Mouse (Mus musculus): ENCODE data around the gene Itpripl2. TPM values are rescaled to one million over a fixed set of nuclear protein-coding genes. Genes with fewer than 3 reads are reported as not detected.

The Itpripl2 gene
- polyA plus RNA-seq, 1 experiment = 0.57 TPM

DNA sequence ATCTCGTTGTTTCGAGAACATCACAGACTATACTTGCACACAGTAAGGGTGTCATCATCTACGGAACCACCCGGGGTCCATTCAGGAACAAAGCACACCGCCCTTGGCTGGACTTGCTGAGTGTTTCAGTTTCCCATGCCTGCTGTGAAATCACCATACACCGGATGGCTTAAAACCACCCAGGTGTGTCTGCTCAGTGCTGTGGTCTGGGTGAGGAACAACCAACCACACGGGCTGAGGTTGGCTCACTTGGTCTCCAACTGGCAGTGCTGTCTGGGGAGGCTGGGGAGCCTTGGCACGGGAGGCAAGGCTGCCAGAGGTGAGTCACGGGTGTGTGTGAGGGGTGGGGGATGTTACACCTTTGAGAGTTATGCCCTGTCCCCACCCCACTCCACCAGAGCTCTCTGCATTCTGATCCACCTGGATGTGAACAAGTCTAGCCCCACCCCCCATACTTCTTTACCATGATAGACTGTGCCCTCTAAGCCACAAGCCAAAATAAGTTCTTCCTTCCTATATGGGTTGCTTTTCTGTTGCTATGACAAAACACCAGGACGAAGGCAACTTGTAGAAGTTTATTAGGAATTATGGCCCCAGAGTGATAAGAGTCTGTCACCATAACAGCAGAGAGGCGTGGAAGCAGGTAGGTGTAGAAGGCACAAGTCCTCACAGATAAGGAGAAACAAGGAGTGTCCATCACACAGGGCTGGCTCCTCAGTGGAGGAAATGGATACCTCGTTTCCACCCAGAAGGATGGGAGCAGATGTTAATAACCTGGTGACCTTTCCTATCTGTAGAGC lies 7.4 kb upstream of the Itpripl2 start:
- no peak for TF ChIP-seq POLR2A (IDR thresholded peaks at IDR 0.05; ENCODE audit: control insufficient read depth, low read depth, low read length)
- TF ChIP-seq CTCF (IDR thresholded peaks at IDR 0.05; ENCODE audit: control insufficient read depth, insufficient read depth, insufficient replicate concordance, low read depth, low read length) = no peak
- H3K4me1 ChIP-seq (ENCODE audit: control insufficient read depth, insufficient read depth, low read length) = peaks cover 7% of the 10 kb centered on the region
- H3K36me3 ChIP-seq (ENCODE audit: control insufficient read depth, insufficient read depth, low read length) = no peaks in the 10 kb centered on the region
- H3K4me3 ChIP-seq (ENCODE audit: control insufficient read depth, low read depth, low read length) = no peak overlapping the region
- no peak overlapping the region for H3K27ac ChIP-seq (ENCODE audit: control insufficient read depth, insufficient read depth, low read depth, low read length)
- no peaks in the 10 kb centered on the region for H3K27me3 ChIP-seq (ENCODE audit: control insufficient read depth, insufficient read depth, low read length)

- no peak overlapping the region for H3K27ac ChIP-seq (ENCODE audit: control insufficient read depth, insufficient read depth, low read depth, low read length)
- H3K36me3 ChIP-seq (ENCODE audit: control insufficient read depth, insufficient read depth, low read length) = no peaks in the 10 kb centered on the region
- H3K4me1 ChIP-seq (ENCODE audit: control insufficient read depth, insufficient read depth, low read length) = peaks cover 15% of the 10 kb centered on the region
- TF ChIP-seq POLR2A (IDR thresholded peaks at IDR 0.05; ENCODE audit: control insufficient read depth, low read depth, low read length) = no peak
- TF ChIP-seq CTCF (IDR thresholded peaks at IDR 0.05; ENCODE audit: control insufficient read depth, insufficient read depth, insufficient replicate concordance, low read depth, low read length) = no peak
- no peak overlapping the region for H3K4me3 ChIP-seq (ENCODE audit: control insufficient read depth, low read depth, low read length)
- H3K27me3 ChIP-seq (ENCODE audit: control insufficient read depth, insufficient read depth, low read length) = peaks cover 3% of the 10 kb centered on the region; the same call in 1 of the 2 replicates
Observed at GRCm38 (mm10) chr7:118494892-118495579, 3.3 kb upstream of the Itpripl2 start.

DNA sequence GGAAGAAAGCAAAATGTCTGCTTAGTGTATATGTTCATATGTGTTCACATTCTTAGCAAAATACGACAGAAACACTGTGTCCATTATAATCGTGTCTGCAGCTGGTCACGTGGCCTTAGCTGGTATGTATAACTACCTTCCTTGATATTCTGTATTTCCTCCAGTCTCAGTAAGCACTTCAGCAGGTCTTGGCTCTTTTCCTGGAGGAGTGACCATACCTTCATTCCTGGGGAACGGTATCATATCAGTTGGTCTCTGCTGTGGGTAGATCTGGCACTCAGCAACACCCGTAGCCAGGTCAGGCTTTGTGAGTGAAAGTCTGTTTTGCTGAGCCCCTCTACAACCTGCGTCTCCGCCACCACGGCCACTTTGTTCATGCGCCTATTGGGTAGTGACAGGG lies 2.1 kb upstream of the Itpripl2 start:
- H3K27me3 ChIP-seq (ENCODE audit: control insufficient read depth, insufficient read depth, low read length) = peaks cover 3% of the 10 kb centered on the region; the same call in 1 of the 2 replicates
- no peak overlapping the region for H3K4me3 ChIP-seq (ENCODE audit: control insufficient read depth, low read depth, low read length)
- TF ChIP-seq POLR2A (IDR thresholded peaks at IDR 0.05; ENCODE audit: control insufficient read depth, low read depth, low read length) (no peak), CTCF (IDR thresholded peaks at IDR 0.05; ENCODE audit: control insufficient read depth, insufficient read depth, insufficient replicate concordance, low read depth, low read length) (no peak)
- peaks cover 19% of the 10 kb centered on the region for H3K4me1 ChIP-seq (ENCODE audit: control insufficient read depth, insufficient read depth, low read length)
- no peak overlapping the region for H3K27ac ChIP-seq (ENCODE audit: control insufficient read depth, insufficient read depth, low read depth, low read length)
- no peaks in the 10 kb centered on the region for H3K36me3 ChIP-seq (ENCODE audit: control insufficient read depth, insufficient read depth, low read length)

DNA sequence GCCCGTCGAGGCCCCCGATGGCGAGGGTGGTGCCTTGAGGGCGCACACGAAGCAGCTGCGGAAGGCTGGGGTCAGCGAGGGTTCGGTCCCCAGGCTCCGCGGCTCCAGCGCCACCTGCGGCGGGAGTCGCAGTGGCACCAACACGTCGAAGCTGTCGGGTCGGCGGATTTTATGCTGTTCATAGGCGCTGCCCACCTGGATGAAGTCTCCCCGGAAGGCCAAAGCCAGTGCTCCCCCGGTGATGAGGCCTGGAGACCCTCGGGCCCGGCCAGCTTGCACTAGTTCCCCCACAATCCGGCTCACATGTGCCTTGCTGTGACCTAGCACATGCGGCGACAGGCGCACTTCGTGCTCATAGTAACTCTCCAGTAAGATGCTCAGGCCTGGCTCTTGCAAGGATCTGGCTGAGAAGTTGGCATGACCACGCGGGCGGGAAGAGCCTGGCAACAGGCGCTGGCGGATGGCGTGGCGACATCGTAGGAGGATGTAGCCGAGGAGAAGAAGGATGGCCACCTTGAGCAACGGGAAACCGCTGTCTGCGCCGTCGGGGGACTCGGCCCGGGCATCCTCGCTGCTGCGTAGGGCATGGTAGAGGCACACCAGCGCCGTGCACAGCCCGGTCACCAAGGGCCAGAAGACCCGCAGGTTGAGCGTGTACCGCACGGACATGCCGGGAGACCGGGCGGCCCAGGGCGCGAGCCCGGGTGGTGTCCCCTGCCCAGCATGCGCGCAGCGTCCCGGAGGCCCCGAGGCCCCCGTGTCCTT lies 927 bp downstream of the Itpripl2 start:
- peaks cover 3% of the 10 kb centered on the region; the same call in 1 of the 2 replicates for H3K27me3 ChIP-seq (ENCODE audit: control insufficient read depth, insufficient read depth, low read length)
- H3K4me3 ChIP-seq (ENCODE audit: control insufficient read depth, low read depth, low read length) = peak overlapping the region; percentile 79
- H3K27ac ChIP-seq (ENCODE audit: control insufficient read depth, insufficient read depth, low read depth, low read length) = no peak overlapping the region
- H3K4me1 ChIP-seq (ENCODE audit: control insufficient read depth, insufficient read depth, low read length) = peaks cover 19% of the 10 kb centered on the region
- TF ChIP-seq CTCF (IDR thresholded peaks at IDR 0.05; ENCODE audit: control insufficient read depth, insufficient read depth, insufficient replicate concordance, low read depth, low read length) (no peak), POLR2A (IDR thresholded peaks at IDR 0.05; ENCODE audit: control insufficient read depth, low read depth, low read length) (no peak)
- no peaks in the 10 kb centered on the region for H3K36me3 ChIP-seq (ENCODE audit: control insufficient read depth, insufficient read depth, low read length)

DNA sequence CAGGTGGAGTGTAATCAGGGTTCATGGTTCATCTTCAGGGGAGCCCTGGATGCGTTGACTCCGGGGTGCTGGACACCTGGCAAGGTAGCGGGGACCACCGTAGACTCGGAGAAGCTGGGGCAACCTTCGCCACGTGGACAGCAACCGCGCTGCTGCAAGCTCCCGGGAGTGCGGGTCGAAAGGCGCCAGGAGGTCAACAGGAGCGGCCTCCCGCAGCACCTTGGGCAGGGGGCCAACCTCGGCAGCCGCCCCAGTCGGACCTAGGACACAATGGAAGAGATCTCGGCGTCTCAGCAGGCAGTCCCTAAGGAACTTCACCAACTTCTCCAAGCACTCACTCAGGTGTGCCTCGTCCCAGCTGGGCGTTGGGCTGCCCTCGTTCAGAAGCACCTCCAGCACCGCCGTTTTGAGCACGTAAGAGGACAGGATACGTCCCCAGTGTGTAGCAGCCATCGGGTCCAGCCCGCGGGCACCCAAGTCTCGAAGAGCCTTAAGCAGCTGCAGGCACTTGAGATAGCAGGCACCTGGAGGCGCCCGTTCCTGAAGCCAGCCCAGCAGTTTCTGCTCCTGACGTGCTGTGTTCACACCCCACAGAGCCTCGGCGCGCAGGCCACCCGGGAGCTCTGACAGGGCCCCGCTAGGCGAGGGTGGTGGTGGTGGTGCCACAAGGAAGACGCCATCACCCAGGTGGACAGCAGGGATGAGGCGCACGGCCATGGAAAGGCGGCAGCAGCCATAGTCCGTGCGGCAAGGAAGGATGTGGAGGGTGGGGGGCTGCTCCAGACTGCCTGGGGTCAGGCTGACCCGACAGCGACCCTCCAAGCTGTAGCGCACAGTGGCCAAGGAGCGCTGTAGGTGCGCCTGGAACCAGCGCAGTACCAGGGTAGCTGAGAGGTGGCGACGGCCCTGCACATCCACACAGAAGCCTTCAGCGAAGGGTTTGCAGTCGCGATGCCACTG lies 1.8 kb downstream of the Itpripl2 start:
- Histone ChIP-seq H3K36me3 (ENCODE audit: control insufficient read depth, insufficient read depth, low read length) (no peaks in the 10 kb centered on the region), H3K27ac (ENCODE audit: control insufficient read depth, insufficient read depth, low read depth, low read length) (no peak overlapping the region), H3K27me3 (ENCODE audit: control insufficient read depth, insufficient read depth, low read length) (peaks cover 3% of the 10 kb centered on the region; the same call in 1 of the 2 replicates), H3K4me3 (ENCODE audit: control insufficient read depth, low read depth, low read length) (peak overlapping the region; percentile 79), H3K4me1 (ENCODE audit: control insufficient read depth, insufficient read depth, low read length) (peaks cover 19% of the 10 kb centered on the region)
- no peak for TF ChIP-seq POLR2A (IDR thresholded peaks at IDR 0.05; ENCODE audit: control insufficient read depth, low read depth, low read length)
- TF ChIP-seq CTCF (IDR thresholded peaks at IDR 0.05; ENCODE audit: control insufficient read depth, insufficient read depth, insufficient replicate concordance, low read depth, low read length) = no peak

- Histone ChIP-seq H3K4me3 (ENCODE audit: control insufficient read depth, low read depth, low read length) (no peak overlapping the region), H3K27me3 (ENCODE audit: control insufficient read depth, insufficient read depth, low read length) (peaks cover 3% of the 10 kb centered on the region; the same call in 1 of the 2 replicates), H3K36me3 (ENCODE audit: control insufficient read depth, insufficient read depth, low read length) (no peaks in the 10 kb centered on the region), H3K4me1 (ENCODE audit: control insufficient read depth, insufficient read depth, low read length) (peaks cover 19% of the 10 kb centered on the region), H3K27ac (ENCODE audit: control insufficient read depth, insufficient read depth, low read depth, low read length) (no peak overlapping the region)
- TF ChIP-seq CTCF (IDR thresholded peaks at IDR 0.05; ENCODE audit: control insufficient read depth, insufficient read depth, insufficient replicate concordance, low read depth, low read length) = no peak
- TF ChIP-seq POLR2A (IDR thresholded peaks at IDR 0.05; ENCODE audit: control insufficient read depth, low read depth, low read length) = no peak
Observed at GRCm38 (mm10) chr7:118488060-118488664, 3.6 kb downstream of the Itpripl2 start.
